Mouse (Mus musculus) limb, embryonic 12.5 days (tissue): Measurements from ENCODE around the gene Usp24. TPM values are rescaled to one million over a fixed set of nuclear protein-coding genes. Genes with fewer than 3 reads are reported as not detected.

Experiments
- polyA plus RNA-seq: library from polyadenylated mRNA; unstranded; fragments of >200 nt; fragmentation: Nextera tagmentation; extraction: Ambion mirVana; gene quantifications from 2 replicates; pipeline ENCODE4 v1.2.1, GENCODE M21; 2016

Gene Usp24
- polyA plus RNA-seq, 1 experiment from 2014 or later: 12.4 TPM

Other genes starting within 250 kb of the Usp24 start
- gene Pcsk9, start 148.1 kb downstream of the Usp24 start, polyA plus RNA-seq: 1.9 and 2.2 TPM in 2 replicates
- gene Bsnd, start 176.1 kb downstream of the Usp24 start, polyA plus RNA-seq: not detected in 2 replicates
- gene Dhcr24, start 244.8 kb downstream of the Usp24 start, polyA plus RNA-seq: 6.3 and 6.6 TPM in 2 replicates